Mouse (Mus musculus) CD4-positive helper T cell, adult 2 months (primary cell): ENCODE results near the gene Lypd3.
"Not testable (repeated sequence)": the region's sequence is repeated elsewhere in the genome, so short reads cannot be mapped to it uniquely, and the experiment has no call there.

Source experiments
- DNase-seq: peaks from one replicate; pipeline ENCODE4 v3.0.0-alpha.2; 2012; ENCODE audit warnings: low read depth, missing footprints, low spot score

The Lypd3 gene

DNA sequence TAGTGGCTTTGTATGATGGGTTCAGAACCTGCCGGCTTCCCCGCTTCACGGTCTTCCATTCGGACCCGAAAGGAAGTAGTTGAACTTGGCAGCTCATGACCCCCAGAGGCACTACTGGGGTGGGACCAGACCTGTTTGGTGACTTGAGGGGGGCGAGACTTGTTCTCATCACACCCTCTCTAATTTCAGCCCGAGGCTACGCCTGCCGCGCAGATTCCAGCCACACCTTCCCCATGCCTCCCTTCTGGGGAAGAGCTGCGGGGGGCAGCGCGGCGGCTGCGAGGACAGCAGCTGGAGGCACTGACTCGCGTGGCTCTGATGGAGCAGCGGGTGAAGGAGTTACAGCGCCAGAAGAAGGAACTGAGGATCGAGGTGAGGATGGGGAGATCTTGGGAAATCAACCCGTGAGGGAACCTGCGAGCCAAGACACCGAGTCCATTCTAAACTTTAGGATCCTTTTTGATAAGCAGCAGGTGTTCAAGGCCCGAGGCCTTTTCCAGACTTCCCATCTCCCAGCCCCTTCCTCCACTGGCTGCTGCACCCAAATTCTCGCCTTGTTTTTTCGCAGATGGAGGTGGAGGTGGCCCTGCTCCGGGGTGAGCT is 23.9 kb upstream of the Lypd3 start:
- DNase-seq, result no peak

DNA sequence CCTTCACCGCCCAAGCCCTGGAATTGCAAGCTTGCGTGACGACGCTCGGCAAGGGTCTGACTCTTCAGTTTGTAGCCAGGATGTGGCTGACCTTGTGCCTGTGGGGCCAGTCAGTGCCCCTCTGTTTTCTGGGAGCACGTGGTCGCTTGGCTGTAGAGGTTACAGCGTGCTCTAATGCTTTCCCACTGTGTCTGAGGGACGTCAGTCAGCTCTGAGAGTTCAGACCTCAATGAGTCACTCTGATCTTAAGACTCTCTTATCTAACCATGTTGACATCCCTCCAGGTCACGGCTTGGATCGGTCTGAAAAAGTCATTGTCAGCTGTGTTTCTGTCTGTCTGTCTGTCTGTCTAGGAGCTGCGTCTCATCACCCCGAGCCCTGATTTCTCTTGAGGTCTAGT is 21.5 kb upstream of the Lypd3 start:
- DNase-seq, result no peak

DNA sequence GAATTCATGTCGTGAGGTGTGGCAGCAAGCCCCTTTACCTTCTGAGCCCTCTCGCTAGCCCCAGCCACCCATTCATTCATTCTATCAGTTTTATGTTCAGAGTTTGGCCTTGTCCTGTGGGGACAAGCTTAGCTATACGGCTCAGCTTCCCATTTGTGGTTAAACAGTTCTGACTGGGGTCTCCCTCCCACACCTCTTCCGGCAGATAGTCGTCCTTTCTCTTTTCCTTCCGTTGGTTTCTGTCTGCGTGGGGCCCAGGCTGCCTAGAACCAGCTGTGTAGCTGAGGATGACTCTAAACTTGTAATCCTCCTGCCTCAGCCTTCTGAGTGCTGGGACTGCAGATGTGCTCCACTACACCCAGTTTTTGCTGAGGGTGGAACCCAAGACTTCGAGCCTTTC is 18.6 kb upstream of the Lypd3 start:
- peak; percentile 52 for DNase-seq

DNA sequence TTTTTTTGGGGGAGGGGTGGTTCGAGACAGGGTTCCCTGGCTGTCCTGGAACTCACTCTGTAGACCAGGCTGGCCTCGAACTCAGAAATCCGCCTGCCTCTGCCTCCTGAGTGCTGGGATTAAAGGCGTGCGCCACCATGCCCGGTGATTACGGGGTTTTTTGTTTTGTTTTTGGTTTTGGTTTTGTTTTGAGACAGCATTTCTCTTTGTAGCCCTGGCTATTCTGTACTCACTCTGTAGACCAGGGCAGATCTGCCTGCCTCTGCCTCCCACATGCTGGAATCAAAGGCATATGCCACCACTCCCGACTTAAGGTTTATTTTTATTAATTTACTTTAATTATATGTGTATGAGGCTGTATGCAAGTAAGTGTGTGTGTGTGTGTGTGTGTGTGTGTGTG is 18.0 kb upstream of the Lypd3 start:
- not testable (repeated sequence) for DNase-seq

DNA sequence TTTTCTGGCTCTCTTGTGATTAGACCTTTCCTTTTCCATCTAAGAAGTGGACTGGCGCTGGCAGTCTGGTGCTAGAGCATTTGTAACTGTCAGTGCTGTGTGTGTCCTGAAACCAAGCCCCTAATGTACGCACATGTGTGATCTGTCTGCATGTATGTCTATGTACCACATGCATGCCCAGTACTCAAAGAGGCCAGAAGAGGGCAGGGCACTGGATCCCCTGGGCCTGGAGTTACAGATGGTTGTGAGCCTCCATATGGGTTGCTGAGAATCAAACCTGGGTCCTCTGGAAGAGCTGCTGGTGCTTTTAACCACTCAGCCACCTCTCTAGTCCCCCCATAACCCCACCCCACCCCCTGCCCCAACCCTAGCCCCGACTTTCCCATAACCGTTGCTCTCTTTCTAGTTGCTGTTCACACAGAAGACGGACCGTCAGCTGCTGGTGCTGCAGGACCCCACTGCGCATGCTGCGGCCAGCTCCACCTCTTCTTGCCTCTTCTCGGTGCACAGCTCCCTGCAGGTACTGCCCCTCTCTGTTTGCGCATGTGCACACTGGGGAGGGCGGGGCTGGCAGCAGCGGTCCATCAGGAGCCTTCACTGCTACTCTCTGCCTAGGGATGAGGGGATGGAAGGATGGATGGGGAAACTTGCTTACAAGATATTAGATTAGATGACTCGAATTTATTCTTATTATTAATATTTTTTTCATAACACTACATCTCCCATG is 16.5 kb upstream of the Lypd3 start:
- no peak for DNase-seq

DNA sequence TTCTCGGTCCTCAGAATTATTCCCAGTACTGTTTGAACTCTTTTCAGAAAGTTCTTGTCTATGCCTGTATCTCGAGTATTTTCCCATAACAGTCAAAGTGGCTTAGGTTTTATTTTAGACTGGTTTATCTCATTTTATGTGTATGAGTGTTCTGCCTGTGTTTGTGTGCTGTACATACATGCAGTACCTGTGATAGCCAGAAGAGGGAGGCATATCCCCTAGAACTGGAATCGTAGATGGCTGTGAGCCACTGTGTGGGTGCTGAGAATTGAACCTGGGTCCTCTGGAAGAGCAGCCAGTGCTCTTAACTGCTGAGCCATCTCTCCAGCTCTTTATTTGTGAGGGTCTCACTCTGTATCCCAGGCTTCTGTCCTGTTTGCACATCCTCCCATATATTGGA is 15.2 kb upstream of the Lypd3 start:
- DNase-seq, result no peak

DNA sequence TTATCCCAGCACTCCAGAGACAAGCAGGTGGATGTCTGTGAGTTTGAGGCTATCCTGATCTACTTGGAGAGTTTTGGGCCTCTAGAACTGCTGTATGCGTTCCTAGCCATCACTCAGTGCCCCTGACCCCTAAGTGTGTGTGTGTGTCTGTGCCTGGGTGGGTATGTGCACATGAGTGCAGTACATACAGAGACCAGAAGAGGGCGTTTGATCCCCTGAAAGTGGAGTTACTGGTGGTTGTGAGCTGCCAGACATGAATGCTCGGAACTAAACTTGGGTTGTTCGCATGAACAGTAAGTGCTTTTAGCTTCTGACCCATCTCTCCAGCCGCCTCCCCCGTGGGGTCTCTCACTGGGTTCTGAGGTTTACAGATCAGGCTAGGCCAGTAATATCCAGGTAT is 13.4 kb upstream of the Lypd3 start:
- no peak for DNase-seq

DNA sequence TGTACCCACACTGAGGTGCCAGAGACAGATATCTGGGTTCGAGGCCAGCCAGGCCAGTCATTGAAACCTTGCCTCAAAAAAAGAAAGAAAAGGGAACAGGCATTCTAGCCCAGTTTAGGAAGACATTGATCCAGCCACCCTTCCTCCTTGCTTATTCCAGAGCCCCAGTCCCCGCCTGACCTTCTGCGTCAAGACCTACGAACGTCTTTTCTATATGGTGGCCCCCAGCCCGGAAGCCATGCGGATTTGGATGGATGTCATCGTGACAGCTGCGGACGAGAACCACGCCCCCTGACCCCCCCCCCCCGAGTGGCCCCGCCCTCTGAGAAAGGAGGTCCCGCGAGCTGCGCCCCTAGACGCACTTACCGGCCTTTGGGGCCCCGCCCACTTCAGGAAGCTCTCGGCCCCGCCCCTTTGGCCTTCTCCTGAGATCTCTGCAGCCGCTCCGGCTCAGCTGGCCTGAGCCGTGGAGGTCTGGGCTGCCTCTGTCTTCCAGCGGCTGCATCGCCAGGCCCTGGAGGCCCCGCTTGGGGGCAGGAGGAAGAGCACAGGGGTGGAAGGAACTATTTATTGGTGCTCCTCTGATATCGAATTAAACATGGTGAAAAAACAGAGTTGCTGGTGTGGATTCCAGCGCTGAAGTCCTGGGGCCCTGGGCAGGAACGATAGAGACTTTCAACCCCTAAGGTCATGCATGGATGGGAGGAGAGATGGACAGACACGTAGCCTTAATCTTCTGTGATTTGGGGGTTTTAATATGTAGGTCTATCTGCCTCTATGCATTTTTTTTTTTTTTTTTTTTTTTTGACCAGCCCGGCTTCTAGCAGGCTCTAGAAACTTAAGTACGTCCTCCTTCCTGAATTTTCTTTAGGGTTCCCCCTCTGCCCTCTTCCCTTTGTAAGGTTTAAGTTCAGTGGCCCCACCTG is 7.4 kb upstream of the Lypd3 start:
- peak; percentile 82 for DNase-seq

DNA sequence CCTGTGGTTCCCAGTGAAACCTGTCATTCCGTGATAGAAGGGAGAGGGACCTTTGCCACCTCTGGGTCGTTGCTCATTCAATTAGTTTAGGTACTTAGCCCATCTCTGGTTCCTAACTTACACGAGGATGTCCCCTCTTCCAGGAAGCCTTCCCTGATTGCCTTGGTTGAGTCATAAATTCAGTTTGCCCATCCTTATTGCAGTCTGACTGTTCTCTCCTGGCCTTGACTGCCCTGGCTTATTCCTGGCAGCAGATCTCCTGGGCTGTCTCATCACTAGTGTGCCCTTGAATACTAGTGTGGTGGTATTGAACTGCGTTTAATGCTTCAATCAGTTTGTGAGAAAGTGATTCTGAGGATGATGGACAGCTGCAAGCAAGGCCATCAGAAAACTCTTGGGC is 6.7 kb upstream of the Lypd3 start:
- DNase-seq, result no peak

DNA sequence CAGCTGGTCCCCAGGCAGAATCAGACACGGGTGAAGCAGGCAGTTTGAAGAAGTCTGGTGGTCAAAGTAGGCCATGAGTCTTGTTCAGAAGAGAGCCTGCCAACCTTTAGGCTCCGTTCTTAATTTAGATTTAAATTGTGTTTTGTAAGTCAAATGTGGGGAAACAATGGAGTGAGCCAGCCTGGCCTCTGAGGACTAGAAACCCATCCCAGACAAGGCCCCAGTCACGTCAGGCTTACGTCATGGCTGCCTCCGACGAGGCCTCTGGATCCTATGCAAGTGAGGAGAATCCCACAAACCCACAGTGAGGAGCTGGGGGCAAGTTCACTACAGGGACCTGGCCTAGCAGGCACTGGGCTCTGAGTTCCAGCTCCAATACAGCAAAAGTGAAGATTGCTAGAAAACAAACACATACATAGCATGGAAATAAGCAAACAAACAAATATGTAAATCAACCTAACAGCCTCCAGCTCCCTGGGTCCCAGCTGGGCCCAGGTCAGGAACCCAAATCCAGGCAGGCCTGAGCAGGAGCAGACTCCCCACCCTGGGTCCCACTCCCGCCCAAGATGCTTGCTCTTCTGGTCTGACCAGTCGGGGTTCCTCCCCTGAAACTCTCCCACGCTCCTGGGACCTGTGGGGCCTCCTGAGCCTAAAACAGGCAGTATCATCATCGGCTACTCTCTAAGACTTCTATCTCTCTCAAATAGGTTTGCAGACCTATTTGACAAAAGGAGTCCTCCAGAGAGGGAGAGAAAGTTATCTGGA is 6.1 kb upstream of the Lypd3 start:
- no peak for DNase-seq

DNA sequence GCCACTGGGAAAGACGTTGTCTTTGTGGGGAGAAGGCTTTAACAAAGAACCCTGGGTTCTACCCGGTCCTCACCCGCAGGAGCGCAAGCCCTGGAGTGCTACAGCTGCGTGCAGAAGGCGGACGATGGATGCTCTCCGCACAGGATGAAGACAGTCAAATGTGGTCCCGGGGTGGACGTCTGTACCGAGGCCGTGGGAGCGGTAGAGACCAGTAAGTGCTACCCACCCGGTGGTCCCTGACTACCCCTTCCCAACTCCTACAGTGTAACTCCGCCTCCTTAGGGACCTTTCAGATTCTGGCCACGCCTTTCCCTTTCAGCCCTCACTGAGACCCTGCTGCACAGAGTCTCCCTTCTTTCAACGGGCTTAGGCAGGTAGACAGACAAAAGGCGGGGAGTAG is 696 bp downstream of the Lypd3 start:
- DNase-seq, result no peak

DNA sequence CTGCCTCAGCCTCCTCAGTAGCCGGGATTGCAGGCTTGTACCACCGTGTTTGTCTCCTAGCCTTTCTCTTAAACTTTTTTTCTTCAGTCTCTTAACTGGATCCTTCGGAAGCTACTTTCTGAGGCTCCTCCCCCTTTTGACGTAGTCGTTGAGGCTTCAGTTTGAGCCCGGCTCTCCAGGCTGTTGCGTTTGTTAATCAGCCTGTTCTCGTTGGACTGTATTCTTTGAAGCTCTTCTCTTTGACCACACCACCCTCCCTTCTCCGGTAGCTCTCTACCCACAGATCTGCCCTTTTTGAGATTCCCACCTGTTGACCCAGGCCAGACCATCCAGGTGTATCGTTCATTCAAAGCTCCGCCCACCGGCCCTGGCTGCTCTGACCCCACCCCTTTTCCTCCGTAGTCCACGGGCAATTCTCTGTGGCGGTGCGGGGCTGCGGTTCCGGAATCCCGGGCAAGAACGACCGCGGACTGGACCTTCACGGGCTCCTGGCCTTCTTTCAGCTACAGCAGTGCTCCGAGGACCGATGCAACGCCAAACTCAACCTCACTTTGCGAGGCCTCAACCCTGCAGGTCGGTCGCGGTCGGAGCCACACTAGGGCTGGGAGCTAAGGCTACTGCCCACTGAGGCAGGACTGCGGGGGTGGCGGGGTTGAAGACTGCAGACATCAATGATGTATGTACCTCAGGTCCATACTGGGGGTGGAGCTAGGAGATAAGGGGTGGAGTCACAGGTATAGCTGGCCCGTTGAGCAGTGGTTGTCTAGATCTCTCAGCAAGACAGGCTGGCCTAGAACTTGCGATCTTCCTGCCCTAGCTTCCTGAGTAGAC is 1.9 kb downstream of the Lypd3 start:
- DNase-seq, result peak; percentile 62

DNA sequence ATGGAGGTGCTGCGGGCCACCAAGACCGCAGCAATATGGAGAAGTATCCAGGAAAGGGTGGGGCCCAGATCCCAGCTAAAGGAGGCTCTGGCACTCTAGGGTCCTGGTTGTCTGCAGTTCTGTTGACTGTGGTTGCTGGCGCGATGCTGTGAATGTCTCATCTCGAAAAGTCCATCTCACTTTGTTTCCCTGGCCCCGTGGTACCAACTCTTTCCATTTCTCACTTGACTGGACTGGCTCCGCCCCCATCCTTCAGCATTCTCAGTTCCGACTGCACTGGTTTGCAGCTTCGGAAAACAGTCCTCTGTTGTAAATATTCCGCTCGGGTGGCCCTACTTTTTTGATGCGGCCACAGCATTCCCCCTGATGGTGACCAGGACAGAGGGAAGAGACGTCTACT is 4.1 kb downstream of the Lypd3 start:
- DNase-seq, result no peak

DNA sequence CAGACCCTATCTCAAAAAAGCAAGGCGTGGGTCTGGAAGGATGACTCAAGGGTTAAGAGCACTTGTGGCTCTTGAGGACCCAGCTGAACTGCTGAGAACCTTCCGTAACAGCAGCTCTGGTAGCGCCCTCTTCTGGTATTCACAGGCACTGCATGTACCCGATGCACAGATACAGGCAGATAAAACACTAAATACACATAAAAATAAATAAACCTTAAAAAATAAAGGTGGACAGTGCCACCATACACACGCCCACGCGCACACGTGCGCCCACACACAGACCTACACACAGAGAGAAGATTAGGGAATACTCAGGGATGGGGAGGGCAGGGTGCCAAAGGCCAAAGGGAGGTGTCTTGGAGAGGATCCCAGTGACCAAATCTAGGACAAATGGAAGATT is 6.1 kb downstream of the Lypd3 start:
- DNase-seq, result peak; percentile 74

DNA sequence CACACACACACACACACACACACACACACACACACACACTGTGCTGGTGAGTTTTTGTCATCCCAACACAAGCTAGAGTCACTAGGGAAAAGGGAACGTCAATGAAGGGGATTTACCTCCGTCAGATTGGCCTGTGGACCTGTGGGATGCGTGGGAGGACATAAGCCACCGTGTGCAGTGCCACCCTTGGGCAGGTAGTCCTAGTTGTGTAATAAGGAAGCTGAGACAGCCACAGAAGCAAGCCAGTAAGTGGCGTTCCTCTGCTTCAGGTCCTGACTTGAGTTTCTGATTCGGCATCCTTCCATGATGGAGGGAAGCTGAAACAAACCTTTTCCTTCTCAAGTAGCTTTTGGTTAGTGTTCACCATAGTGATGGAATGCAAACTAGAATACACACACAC is 8.1 kb downstream of the Lypd3 start:
- DNase-seq, result peak; percentile 81

DNA sequence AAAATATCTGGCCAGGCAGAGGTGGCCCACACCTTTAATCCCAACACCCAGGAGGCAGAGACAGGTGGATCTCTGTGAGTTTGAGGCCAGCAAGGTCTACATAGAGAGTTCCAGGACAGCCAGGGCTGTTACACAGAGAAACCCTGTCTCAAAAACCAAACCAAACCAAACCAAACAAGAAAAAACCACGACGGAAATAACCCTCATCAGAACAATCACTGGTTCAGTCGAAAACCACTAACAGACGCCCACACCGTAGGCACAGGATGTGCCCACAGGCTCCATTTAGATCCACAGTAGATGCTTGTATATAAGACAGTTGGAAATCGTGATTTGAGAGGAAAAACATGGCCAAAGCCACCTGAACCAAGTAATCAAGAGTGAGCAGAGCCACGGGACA is 8.6 kb downstream of the Lypd3 start:
- peak; percentile 87 for DNase-seq

DNA sequence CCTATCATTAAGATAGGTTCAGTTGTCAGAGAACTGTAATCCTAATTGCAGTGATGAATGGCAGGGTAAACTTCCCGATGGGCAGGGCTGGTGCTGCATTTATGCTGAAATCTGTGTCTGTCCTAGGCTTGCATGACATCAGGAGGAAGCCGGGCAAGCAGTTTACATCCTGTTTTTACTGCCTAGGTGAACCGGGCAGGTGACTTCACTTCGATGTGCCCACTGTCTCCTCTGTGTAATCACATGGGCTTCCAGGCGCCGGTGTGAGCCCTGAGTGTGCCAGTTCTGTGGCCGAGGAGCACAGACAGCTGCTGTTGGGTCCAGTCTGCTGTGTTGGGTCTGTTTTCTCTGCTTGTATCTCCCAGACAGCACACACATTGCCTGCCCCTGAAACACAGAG is 10.1 kb downstream of the Lypd3 start:
- peak; percentile 54 for DNase-seq

DNA sequence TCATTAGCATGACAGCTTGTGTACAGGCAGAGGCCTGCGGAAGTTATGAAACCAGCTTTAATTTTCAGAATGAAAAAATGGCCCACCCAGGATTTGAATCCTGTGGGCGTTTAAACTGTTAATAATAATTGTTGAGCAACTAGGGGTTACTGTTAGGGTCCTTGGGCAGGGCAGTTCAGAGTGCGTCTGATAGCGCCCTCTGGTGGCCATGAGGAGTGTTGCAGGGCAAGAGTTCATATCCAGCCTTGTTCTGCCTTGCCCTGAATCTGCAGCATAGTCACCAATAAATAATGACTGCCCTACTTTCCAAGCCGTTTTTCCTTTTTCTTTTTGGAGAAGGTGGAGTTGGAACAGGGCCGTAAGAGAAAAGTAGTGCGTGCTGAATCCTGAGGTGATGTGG is 17.3 kb downstream of the Lypd3 start:
- DNase-seq, result peak; percentile 69

DNA sequence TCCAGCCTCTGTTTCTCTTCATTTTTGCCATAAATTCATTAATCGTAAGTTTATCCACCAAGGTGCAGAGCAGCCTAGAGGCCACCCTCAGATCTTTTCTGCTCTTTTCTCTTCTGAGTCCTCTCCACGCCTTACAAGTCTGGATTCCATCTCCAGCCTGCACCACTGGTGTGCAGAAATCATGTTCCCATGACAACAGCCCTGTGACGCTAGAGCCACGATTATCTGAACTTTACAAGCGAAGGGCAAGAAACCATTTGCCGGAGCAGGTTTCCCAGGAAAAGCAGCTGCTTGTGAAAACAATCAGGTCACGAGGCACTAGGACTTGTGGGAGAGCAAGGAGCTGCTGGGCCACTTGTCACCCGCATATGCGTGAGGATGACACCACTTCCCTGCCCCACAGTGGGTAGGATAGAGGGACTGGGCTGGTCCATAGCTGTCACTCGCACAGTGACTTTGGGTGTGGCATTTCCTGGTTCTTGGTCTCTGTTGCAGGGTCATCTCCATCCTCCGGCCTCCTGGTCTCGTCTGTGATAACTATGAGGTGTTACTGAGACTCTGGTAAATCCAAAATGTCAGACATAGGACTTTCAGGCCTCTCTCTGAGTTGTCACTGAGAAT is 23.5 kb downstream of the Lypd3 start:
- DNase-seq, result no peak

DNA sequence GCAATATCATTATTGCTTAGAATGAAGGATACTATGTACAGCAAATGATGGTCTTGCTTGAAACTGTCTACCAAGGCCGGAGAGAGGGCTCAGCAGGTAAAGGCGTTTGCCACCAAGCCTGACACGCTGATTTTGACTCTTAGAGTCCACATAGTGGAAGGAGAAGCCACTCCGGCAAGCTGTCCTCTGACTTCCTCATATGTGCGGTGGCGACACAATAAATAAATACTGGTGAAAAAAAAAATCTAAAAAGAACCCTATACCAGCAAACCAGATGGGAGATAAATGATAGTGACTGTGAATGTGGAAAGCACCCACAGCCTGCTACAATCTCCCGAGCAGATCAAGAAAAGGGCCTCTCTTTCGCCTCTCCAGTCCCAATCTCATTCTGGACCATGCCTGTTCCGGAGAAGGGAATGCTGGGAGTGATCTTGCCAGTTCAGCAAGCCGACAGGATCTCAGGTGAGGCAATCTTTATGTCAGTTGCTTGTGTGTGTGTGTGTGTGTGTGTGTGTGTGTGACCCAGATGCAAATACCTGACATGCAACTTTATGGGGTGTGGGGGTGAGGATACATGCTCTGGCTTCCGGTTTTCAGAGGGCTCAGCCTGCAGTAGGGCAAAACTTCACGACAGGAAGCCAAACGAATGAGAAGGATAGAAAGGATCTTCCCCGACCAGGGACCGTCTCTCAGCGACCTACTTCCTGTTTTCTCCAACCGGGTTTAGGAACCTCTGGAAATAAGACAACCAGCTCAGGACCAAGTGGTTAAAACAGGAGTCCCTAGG is 25.0 kb downstream of the Lypd3 start:
- DNase-seq, result peak; percentile 62
